Mouse (Mus musculus) natural killer cell, adult 2 months (primary cell): ENCODE results near the gene Gapt.
"Not testable (repeated sequence)": the region's sequence is repeated elsewhere in the genome, so short reads cannot be mapped to it uniquely, and the experiment has no call there.

Experiments used
- DNase-seq, 2 experiments: peaks; one replicate each; pipeline ENCODE4 v3.0.0; 2022; ENCODE audit warnings: low spot score in 2 of 2

The Gapt gene

GRCm38 (mm10) chr13:110356941-110357340, at the start of gene Gapt:
Gene Gapt (minus strand): TSS chr13:110357199.
- peak in 1 of 2 experiments; percentile 10 for DNase-seq

GRCm38 (mm10) chr13:110406152-110406551, 49.2 kb upstream of the Gapt start:
- DNase-seq = peak in 1 of 2 experiments; percentile 15

GRCm38 (mm10) chr13:110404686-110405085, 47.7 kb upstream of the Gapt start:
- not testable (repeated sequence) for DNase-seq

GRCm38 (mm10) chr13:110404059-110404458, 47.1 kb upstream of the Gapt start:
- no peak for DNase-seq

GRCm38 (mm10) chr13:110401877-110402276, 44.9 kb upstream of the Gapt start:
- no peak for DNase-seq

- no peak for DNase-seq
Measured at GRCm38 (mm10) chr13:110401443-110401842, 44.4 kb upstream of the Gapt start.

- no peak for DNase-seq
Measured at GRCm38 (mm10) chr13:110398513-110399270, 41.7 kb upstream of the Gapt start.

GRCm38 (mm10) chr13:110397750-110398149, 40.8 kb upstream of the Gapt start:
- no peak for DNase-seq

- DNase-seq = no peak
Measured at GRCm38 (mm10) chr13:110395916-110396685, 39.1 kb upstream of the Gapt start.

- DNase-seq = no peak
Measured at GRCm38 (mm10) chr13:110395179-110395794, 38.3 kb upstream of the Gapt start.

- peak; percentile 92 to 95 for DNase-seq
Measured at GRCm38 (mm10) chr13:110394291-110395178, 37.5 kb upstream of the Gapt start, which contains the start of gene Plk2. Gene Plk2 (plus strand): TSS chr13:110395046.

GRCm38 (mm10) chr13:110392631-110393030, 35.6 kb upstream of the Gapt start:
- DNase-seq = no peak

GRCm38 (mm10) chr13:110392210-110392609, 35.2 kb upstream of the Gapt start:
- DNase-seq = peak; percentile 37 to 54

- no peak for DNase-seq
Measured at GRCm38 (mm10) chr13:110384514-110384913, 27.5 kb upstream of the Gapt start.

- peak; percentile 27 to 36 for DNase-seq
Measured at GRCm38 (mm10) chr13:110382447-110382901, 25.5 kb upstream of the Gapt start.

GRCm38 (mm10) chr13:110369673-110370072, 12.7 kb upstream of the Gapt start:
- DNase-seq = no peak

GRCm38 (mm10) chr13:110368556-110369040, 11.6 kb upstream of the Gapt start:
- DNase-seq = peak; percentile 70 to 77

- DNase-seq = no peak
Measured at GRCm38 (mm10) chr13:110367961-110368555, 11.1 kb upstream of the Gapt start.

- DNase-seq = no peak
Measured at GRCm38 (mm10) chr13:110366477-110366876, 9.5 kb upstream of the Gapt start.

GRCm38 (mm10) chr13:110363722-110364121, 6.7 kb upstream of the Gapt start:
- DNase-seq = no peak

- DNase-seq = no peak
Measured at GRCm38 (mm10) chr13:110351051-110351450, 5.9 kb downstream of the Gapt start.
